Mouse (Mus musculus): ENCODE measurements at regions not wholly inside any gene's neighbourhood (a gene's known extent, or its start where the extent isn't known, plus 50 kb on each side); places are given as distances from the start of the nearest gene placed in this dataset.

DNA sequence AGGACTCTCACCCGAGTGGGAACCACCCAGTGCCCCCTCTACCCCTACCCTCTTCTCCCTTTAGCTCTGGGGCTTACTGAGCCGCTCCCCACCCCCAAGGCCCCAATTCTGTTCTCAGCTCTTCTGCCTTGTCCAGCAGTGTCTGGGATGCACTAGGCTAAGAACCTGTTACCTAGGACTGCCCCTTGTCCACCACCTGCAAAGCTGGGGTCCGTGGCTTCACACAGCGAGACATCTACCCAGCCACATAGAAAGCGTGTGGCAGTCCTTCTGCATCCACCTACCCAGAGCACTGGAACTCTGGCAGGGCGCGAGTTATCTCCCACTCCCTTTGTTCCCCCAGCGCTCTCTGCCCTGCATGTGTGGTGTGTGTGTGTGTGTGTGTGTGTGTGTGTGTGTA, 123.8 kb upstream of the Far2 start:
- Histone ChIP-seq H3K27ac (no peak overlapping the region), H3K36me3 (no peaks in the 10 kb centered on the region)

DNA sequence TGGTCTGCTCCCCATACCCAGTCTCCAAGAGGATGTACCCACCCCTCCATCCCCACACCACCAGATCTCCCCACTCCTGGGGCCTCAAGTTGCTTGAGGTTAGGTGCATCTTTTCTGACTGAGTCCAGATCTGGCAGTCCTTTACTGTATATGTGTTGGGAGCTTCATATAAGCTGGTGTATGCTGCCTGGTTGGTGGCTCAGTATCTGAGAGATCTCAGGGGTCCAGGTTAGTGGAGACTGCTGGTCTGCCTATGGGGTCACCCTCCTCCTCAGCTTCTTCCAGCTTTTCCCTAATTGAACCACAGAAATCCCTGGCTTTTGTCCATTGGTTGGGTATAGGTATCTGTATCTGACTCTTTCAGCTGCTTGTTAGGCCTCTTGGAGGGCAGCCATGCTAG, 118.1 kb upstream of the Far2 start:
- 0 out of 2 replicates have a peak, but pooled peaks cover 5% of the 10 kb centered on the region for H3K9me3 ChIP-seq
- H3K9ac ChIP-seq (replicated peaks), result no peak overlapping the region
- H3K27ac ChIP-seq, result no peak overlapping the region
- no peak for ATAC-seq (ENCODE audit: insufficient number of reproducible peaks, insufficient read depth, low FRiP score, low TSS enrichment, low read depth)
- H3K27me3 ChIP-seq, result peaks cover 3% of the 10 kb centered on the region; the same call in 1 of the 2 replicates
- H3K4me1 ChIP-seq (replicated peaks), result no peaks in the 10 kb centered on the region
- no peaks in the 10 kb centered on the region for H3K36me3 ChIP-seq
- no peak overlapping the region for H3K4me2 ChIP-seq
- H3K4me3 ChIP-seq (replicated peaks), result no peak overlapping the region

More for the DNA sequence above, 123.8 kb upstream of the Far2 start:
- no peak for ATAC-seq (ENCODE audit: insufficient number of reproducible peaks, insufficient read depth, low FRiP score, low TSS enrichment, low read depth)
- no peak overlapping the region for H3K4me2 ChIP-seq
- H3K27me3 ChIP-seq, result 0 out of 2 replicates have a peak, but pooled peaks cover 4% of the 10 kb centered on the region
- no peaks in the 10 kb centered on the region for H3K4me1 ChIP-seq (replicated peaks)
- H3K4me3 ChIP-seq (replicated peaks), result no peak overlapping the region
- 91% methylated on average over 8 of the region's 8 CpGs for WGBS
- 0 out of 2 replicates have a peak, but pooled peaks cover 5% of the 10 kb centered on the region for H3K9me3 ChIP-seq
- no peak overlapping the region for H3K9ac ChIP-seq (replicated peaks)

DNA sequence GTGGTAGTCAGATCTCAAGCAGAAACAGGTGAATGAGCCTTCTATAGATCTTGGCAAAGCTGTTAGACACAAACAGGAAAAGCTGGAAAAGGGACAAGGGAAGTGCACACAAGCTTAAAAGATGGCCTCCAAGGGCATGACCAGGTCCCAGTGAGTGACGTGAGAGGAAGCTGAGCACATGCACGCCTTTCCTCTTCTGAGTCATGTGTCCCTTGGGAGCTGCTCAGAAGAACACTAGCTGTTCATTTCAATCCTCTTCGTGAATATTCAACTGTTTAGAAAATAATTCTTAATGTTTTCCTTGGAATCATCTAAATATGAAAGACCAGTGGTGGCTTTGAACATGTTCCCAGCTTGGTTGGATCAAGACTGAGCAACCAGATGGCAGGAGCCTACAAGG, 103.0 kb upstream of the Far2 start:
- Histone ChIP-seq H3K4me3 (replicated peaks) (no peak overlapping the region), H3K27me3 (peaks cover 6% of the 10 kb centered on the region; the same call in 1 of the 2 replicates), H3K9ac (replicated peaks) (no peak overlapping the region), H3K36me3 (no peaks in the 10 kb centered on the region), H3K4me1 (replicated peaks) (no peaks in the 10 kb centered on the region), H3K9me3 (no peaks in the 10 kb centered on the region), H3K27ac (no peak overlapping the region), H3K4me2 (no peak overlapping the region)
- 75% methylated on average over 3 of the region's 3 CpGs for WGBS
- no peak for ATAC-seq (ENCODE audit: insufficient number of reproducible peaks, insufficient read depth, low FRiP score, low TSS enrichment, low read depth)

DNA sequence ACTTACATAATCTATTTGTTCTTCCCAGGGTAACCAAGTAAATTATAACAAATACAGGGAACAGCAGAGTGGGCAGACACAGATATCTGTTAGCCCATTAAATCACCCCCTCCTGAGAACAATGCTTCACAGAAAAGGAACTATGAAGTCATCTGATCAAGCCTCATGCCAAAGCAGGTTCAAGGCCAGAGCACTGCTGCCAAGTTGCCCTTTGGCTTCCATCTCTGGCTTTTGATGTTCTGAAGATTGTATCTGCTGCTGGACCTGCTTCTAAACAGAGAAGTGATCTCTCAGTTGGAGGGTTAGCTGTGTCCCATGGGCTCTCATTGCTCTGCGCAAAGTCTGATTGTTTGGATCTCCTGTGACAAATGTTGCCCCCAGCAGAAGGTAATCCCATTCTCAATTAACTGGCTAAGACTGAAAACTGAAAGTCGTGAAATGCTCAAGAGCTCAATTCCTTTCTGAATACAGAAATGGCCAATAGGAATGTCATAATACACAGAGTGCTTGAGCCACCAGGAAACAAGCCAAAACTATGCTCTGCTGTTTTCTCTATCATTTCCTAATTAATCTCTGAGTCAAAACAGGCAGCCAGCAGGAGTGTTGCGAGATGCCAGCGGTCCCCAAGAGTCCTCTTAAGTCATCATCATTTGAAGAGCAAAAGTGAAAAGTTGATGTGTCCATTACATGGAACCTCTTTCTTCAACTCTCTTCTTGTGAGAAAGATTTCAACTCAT, 102.0 kb upstream of the Far2 start:
- Histone ChIP-seq H3K9ac (replicated peaks) (no peak overlapping the region), H3K27ac (no peak overlapping the region), H3K27me3 (no peaks in the 10 kb centered on the region), H3K9me3 (no peaks in the 10 kb centered on the region), H3K36me3 (no peaks in the 10 kb centered on the region), H3K4me2 (no peak overlapping the region), H3K4me3 (replicated peaks) (no peak overlapping the region), H3K4me1 (replicated peaks) (no peaks in the 10 kb centered on the region)
- WGBS, result 87% methylated on average over 4 of the region's 4 CpGs
- ATAC-seq (ENCODE audit: insufficient number of reproducible peaks, insufficient read depth, low FRiP score, low TSS enrichment, low read depth), result no peak

DNA sequence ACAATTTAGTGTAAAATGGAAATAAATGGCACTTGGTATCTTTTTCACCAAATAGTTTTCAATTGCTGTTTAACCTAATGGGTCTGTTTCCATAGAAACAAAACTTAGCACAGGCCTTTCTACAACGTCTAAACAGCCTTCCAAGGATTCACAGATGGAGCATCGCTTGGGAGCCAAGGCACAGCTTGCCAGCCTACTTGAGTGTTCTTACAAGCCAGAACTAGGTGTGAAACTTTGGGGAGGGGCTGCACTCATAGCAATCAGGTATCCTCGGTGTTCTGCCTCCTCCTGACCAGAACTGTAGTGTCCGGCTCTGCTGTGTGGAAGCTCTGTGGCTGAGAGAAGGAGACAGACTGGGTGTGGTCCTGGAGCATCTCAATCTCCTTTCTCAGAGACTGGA, 99.1 kb upstream of the Far2 start:
- no peak overlapping the region for H3K9ac ChIP-seq (replicated peaks)
- no peaks in the 10 kb centered on the region for H3K27me3 ChIP-seq
- peaks cover 5% of the 10 kb centered on the region for H3K4me1 ChIP-seq (replicated peaks)
- no peak overlapping the region for H3K4me2 ChIP-seq
- no peaks in the 10 kb centered on the region for H3K9me3 ChIP-seq
- 76% methylated on average over 4 of the region's 4 CpGs for WGBS
- H3K36me3 ChIP-seq, result no peaks in the 10 kb centered on the region
- no peak overlapping the region for H3K4me3 ChIP-seq (replicated peaks)
- no peak for ATAC-seq (ENCODE audit: insufficient number of reproducible peaks, insufficient read depth, low FRiP score, low TSS enrichment, low read depth)
- H3K27ac ChIP-seq, result 0 out of 2 replicates have a peak overlapping the region, but pooled peaks have one; percentile 24

DNA sequence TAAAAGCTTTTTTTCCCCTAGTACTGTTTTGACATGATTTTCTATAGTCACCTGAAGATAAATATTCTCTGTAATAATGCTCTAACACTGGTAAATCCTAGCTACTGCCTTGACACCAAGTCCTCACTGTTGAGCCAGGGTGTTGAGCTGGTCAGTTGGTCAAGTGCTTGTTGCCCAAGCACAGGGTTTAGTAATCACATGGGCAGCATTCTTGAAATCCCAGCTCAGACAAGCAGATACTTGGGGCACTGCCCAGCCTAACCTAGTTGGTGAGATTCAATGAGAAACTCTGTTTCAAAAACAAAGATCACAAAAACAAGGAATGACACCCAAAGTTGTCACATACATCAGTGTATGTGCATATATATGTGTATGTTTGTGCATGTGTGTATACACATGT, 95.4 kb upstream of the Far2 start:
- Histone ChIP-seq H3K36me3 (no peaks in the 10 kb centered on the region), H3K9me3 (no peaks in the 10 kb centered on the region), H3K27ac (no peak overlapping the region), H3K4me1 (replicated peaks) (peaks cover 8% of the 10 kb centered on the region), H3K9ac (replicated peaks) (no peak overlapping the region), H3K4me3 (replicated peaks) (no peak overlapping the region), H3K27me3 (no peaks in the 10 kb centered on the region), H3K4me2 (no peak overlapping the region)
- ATAC-seq (ENCODE audit: insufficient number of reproducible peaks, insufficient read depth, low FRiP score, low TSS enrichment, low read depth), result no peak

DNA sequence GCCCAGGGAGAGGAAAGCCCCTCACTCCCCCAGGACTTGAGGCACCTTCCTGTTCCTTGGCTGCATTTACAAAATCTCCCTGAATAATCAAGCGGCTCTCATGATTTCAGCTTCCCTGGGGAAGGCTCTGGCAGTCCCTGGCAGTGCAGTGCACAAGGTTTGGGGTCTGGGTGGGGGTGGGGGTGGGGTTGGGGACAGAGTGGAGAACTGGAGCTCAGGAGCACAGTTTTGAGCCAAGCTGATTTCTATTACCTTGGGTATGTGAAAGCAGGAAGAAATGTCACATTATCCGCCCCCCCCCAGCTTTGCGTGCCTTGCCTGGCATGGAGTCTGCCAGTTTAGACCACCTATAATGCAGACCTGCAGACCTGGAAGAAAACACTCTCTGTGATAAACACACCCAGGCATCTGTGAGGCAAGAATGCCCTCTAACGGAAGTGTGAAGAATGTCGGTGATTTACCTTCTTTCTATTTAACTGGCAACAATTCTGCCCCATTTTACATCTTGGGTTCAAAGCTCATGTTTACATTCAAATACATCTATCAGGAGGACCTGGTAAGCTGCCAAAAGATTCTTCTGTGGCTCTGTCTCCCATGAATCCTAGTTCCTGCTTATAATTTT, 93.9 kb upstream of the Far2 start:
- ATAC-seq (ENCODE audit: insufficient number of reproducible peaks, insufficient read depth, low FRiP score, low TSS enrichment, low read depth), result no peak
- WGBS, result 32% methylated on average over 5 of the region's 5 CpGs
- no peak overlapping the region for H3K4me2 ChIP-seq
- no peaks in the 10 kb centered on the region for H3K9me3 ChIP-seq
- no peak overlapping the region for H3K27ac ChIP-seq
- no peak overlapping the region for H3K9ac ChIP-seq (replicated peaks)
- no peaks in the 10 kb centered on the region for H3K36me3 ChIP-seq
- no peaks in the 10 kb centered on the region for H3K27me3 ChIP-seq
- H3K4me3 ChIP-seq (replicated peaks), result no peak overlapping the region
- peaks cover 8% of the 10 kb centered on the region for H3K4me1 ChIP-seq (replicated peaks)

DNA sequence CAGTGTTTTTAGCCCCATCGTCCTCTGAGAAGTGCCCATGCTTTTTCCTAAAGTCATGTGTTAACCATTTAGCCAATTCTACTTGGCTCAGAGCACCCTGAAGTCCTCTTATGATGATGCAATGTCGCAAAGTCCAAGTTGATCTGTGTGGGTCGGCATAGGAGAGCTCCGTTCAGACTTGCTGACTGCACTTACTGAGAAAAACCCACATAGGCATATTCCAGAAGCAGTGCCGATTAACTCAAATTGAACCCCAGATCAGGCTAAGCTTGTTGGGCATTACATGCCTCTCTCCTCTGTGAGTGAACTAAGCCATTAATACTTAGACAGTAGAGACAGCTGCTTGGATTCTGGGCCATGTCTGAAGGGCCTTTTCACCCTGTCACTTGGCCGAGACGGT, 93.3 kb upstream of the Far2 start:
- no peaks in the 10 kb centered on the region for H3K36me3 ChIP-seq
- 89% methylated on average over 7 of the region's 7 CpGs for WGBS
- no peak overlapping the region for H3K4me2 ChIP-seq
- peaks cover 8% of the 10 kb centered on the region for H3K4me1 ChIP-seq (replicated peaks)
- no peak overlapping the region for H3K9ac ChIP-seq (replicated peaks)
- no peaks in the 10 kb centered on the region for H3K9me3 ChIP-seq
- no peak for ATAC-seq (ENCODE audit: insufficient number of reproducible peaks, insufficient read depth, low FRiP score, low TSS enrichment, low read depth)
- H3K27ac ChIP-seq, result no peak overlapping the region
- no peak overlapping the region for H3K4me3 ChIP-seq (replicated peaks)
- H3K27me3 ChIP-seq, result no peaks in the 10 kb centered on the region

DNA sequence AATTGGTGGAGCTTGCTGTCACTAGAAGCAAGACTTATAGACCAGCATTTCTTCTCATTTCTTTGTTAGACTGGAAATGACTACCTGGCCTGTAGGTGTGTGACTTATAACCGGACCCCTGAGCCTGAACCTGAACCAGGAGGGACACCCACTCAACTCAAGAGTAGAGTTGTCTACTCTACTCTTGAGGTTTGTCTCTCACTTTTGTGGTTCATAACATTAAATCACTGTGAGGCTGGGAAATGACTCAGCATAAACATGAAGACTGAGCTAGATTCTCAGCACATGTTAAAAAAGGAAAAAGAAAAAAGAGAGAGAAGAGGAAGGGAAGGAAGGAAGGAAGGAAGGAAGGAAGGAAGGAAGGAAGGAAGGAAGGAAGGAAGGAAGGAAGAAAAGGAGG, 92.8 kb upstream of the Far2 start:
- Histone ChIP-seq H3K4me2 (no peak overlapping the region), H3K36me3 (no peaks in the 10 kb centered on the region), H3K27ac (no peak overlapping the region), H3K9ac (replicated peaks) (no peak overlapping the region), H3K4me1 (replicated peaks) (peaks cover 8% of the 10 kb centered on the region), H3K4me3 (replicated peaks) (no peak overlapping the region), H3K27me3 (no peaks in the 10 kb centered on the region), H3K9me3 (no peaks in the 10 kb centered on the region)
- WGBS, result 82% methylated on average over 1 of the region's 1 CpGs
- no peak for ATAC-seq (ENCODE audit: insufficient number of reproducible peaks, insufficient read depth, low FRiP score, low TSS enrichment, low read depth)

DNA sequence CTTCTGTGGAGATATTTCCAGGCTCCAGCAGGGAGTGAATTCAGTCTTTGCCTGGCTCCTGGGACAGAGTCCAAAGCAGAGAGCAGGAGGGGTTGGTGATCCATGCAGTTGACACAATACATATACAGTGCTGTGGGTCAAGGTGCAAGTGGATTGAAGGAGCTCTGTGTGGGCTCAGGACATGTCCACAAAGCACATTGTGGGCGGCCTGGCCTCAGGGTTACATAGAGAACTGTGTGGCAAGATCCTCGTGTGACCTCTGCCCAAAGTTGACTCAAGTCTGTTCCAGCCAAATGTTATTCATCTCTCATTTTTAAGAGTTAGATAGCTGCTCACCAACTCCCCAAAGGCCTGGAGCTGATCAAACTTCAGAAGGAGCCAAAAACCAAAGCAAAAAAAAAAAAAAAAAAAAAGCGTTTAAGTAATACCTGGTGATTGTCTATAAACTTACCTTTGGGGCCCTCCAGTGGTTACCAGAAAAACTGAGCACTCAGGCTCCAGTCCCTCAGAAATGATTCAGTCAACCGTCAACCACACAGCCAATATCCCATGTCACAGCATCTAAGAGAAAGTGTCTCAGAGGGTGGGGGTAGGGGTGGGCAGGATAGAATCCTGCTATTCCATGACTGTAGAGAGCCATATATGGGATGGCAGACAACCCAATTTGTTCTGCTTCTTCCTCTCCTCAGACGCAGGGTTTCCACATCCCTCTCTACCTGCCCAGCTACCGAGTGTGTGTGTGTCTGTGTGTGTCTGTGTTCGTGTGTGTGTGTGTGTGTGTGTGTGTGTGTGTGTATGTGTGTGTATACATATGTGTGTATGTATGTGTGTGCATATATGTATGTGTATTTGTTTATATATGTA, 91.9 kb upstream of the Far2 start:
- no peak overlapping the region for H3K4me3 ChIP-seq (replicated peaks)
- peaks cover 8% of the 10 kb centered on the region for H3K4me1 ChIP-seq (replicated peaks)
- H3K27me3 ChIP-seq, result no peaks in the 10 kb centered on the region
- ATAC-seq (ENCODE audit: insufficient number of reproducible peaks, insufficient read depth, low FRiP score, low TSS enrichment, low read depth), result no peak
- H3K4me2 ChIP-seq, result no peak overlapping the region
- H3K9me3 ChIP-seq, result no peaks in the 10 kb centered on the region
- H3K36me3 ChIP-seq, result no peaks in the 10 kb centered on the region
- no peak overlapping the region for H3K9ac ChIP-seq (replicated peaks)
- H3K27ac ChIP-seq, result no peak overlapping the region
- 65% methylated on average over 7 of the region's 7 CpGs for WGBS

DNA sequence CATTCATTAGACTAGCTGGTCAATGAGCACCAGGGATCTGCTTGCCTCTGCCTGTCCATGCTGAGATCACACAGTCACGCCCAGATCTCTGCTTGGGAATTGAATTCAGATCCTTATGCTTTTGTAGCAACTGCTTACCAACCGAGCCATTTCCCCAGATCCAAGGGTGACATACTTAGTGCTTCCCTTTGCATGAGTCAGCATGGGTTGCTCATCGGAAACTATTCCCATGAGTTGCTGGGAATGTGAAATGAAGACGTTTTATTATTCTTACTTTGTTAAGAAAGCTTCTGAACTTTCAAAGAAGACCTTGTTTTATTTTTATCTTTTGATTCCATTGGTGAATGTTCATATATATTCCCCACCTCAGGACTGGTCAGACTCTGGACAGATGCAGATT, 82.3 kb upstream of the Far2 start:
- Histone ChIP-seq H3K4me3 (replicated peaks) (no peak overlapping the region), H3K4me2 (no peak overlapping the region), H3K9ac (replicated peaks) (no peak overlapping the region), H3K4me1 (replicated peaks) (no peaks in the 10 kb centered on the region), H3K27me3 (no peaks in the 10 kb centered on the region), H3K9me3 (no peaks in the 10 kb centered on the region), H3K36me3 (no peaks in the 10 kb centered on the region), H3K27ac (no peak overlapping the region)
- ATAC-seq (ENCODE audit: insufficient number of reproducible peaks, insufficient read depth, low FRiP score, low TSS enrichment, low read depth), result no peak
- WGBS, result 87% methylated on average over 4 of the region's 4 CpGs

All from limb, embryonic 12.5 days (tissue).